Mouse (Mus musculus): Measurements from ENCODE around the gene Umad1.

Gene Umad1

DNA sequence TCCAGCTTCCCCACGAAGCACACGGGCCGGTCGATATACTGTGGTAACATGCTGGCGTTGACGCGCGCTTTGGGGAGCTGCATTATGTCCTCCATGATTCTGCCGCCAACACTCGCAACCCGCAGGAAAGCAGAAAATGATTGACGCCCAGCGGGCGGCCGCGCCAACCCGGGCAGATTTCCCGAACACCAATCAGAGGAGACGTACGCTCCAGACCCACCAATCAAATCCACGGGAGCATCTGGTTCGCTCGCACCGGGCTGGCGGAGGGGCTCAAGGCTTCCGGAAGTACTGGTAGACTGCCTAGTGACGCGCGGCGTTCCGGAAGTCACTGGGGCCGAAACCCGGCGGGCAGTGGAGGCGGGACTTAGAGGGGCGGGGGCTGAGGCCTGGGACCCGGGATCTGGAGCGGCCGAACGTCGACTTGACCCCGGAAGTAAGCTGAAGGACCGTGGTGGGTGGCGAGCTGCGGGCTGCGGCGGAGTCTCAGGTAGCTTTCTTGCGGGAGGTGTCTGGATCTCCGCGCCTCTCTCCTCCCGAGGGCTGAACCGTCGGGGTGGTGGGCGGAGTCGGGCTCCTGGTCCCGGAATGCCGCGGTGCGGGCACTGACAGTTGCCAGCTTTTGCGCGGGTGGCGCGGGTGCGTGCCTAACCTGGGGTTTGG, at the start of gene Umad1, which contains the start of the genes Rpa3 and Gm45062:
TSS of gene Umad1 (plus strand) at position 285 of the 663 bp plus-strand sequence.
TSS of gene Rpa3 (minus strand) at position 170 of the 663 bp plus-strand sequence.
TSS of gene Gm45062 (plus strand) at position 447 of the 663 bp plus-strand sequence.
- DNase-seq (ENCODE audit: low spot score) = peak; percentile 98

DNA sequence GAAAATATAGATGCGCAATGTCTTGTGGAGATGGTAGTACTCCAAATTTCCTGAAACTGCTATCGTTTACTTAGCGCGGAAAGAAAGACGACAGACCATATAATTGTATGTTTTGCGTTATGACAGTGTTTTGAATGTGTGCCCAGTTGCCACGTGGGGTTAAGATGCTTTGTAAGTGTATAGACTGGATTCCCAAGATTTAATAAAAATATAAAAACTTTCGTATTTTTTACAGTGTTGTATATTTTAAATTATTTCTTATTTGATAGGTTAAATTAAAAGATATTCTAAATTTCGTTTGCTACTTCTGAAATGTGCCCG, 49.3 kb upstream of the Umad1 start:
- no peak for DNase-seq (ENCODE audit: low spot score)

DNA sequence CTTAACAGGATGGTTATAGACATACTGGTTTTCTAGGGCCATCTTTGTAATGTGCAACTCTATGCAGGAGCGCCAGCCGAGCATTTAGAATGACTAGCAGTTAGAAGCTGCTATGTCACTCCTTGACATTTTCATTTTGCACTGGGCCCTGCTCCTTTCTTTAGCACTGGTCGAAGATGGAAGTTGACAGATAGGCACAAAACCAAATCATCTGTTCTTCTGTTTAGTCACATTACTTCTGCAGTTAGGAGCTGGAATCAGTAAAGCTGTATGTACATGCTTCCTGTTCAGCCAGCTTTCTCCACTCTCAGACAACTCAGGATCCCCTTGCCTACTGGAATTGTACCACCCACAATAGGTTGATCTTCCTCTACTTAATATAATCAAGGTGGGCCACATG, 48.4 kb upstream of the Umad1 start:
- peak; percentile 8 for DNase-seq (ENCODE audit: low spot score)

DNA sequence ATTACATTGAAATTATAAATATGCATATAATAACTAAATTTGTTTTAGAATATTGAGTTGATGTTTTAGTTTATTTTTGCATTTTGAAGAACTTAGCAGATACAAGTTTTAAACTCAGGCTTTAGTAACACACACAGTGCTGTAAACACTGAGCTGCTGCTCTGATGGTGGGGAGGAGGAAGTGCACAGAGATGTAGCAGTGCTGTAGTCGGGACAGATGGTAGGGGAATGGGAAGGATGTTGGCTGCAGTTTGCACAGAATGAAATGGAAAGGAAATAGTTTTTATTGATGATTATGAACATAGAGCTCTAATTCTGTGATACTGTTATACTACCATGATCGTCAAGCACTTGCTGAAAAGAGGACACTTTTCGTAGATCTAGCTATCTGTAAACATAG, 32.1 kb upstream of the Umad1 start:
- no peak for DNase-seq (ENCODE audit: low spot score)

DNA sequence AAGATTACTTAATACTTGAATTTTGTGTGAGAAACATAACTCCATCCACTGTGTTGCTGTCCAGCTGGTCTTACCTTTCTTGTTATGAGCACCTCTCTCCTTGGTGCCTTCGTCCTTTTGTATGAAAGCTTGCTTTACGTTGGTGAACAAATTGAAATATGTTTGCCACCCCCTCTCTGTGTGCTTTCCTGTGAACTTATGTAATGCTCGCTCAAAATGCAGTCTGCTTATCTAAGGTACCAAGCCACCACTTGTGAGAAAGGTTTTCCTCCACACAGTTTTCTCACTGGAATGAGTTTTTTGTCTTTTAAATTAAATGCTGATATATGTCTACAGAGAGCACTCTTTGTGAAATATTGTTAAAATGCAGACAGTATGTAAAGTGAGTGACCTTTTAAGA, 30.5 kb upstream of the Umad1 start:
- DNase-seq (ENCODE audit: low spot score) = no peak

DNA sequence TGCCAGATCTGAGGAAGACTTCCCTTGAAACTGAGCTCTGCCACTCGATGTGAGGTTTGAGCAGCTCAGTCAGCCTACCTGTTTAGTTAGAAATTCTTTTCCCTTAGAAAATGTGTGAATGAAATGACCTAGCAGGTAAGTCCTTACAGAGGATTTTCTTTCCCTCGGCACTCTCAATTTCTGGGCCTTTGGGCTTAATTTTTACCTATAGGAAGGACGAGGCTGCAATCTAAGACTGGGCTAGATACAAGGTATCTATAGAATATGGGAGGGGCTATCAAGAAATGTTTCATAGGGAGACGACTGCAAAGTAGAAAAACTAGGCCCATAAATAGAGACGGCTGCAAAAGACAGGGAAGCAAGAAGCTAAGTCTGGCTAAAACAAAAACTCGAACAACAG, 772 bp upstream of the Umad1 start:
- DNase-seq (ENCODE audit: low spot score) = no peak

DNA sequence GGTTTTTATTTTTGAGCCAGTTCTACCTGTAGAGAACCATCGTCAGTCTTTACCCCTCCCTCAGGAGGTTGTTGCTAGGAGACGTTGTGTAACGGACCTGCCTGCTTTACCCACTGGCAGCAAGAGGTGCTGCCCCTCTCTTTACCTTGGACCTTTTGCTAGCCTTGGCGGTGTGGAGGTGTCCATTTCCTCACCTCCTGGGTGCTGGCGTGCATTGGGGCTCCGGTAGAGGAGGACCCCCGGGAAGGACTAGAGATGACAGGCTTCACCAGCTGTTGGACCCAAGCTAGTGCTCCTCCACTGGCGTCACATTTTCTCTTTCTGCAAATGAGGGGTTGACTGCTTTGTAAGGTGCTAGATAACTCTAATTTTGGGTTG, 568 bp downstream of the Umad1 start:
- no peak for DNase-seq (ENCODE audit: low spot score)

DNA sequence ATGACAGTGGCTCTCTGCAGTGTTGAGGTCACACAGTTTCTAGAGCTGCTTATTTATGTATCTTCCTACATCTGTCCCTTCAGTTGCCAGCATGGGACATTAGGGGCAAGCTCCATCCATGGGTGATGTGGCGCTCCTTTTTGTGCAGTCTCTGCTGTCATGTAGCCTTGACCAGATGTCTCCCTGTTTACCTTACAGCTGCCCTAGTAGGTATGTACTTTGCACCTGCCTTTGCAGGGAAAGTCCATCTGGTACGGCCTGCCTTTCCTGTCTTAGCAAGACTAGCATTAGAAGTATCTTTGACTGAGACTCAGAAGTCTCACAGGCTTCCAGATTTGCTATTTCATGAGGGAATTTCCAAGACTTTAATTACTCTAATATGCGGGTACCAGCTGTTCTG, 12.0 kb downstream of the Umad1 start:
- no peak for DNase-seq (ENCODE audit: low spot score)

DNA sequence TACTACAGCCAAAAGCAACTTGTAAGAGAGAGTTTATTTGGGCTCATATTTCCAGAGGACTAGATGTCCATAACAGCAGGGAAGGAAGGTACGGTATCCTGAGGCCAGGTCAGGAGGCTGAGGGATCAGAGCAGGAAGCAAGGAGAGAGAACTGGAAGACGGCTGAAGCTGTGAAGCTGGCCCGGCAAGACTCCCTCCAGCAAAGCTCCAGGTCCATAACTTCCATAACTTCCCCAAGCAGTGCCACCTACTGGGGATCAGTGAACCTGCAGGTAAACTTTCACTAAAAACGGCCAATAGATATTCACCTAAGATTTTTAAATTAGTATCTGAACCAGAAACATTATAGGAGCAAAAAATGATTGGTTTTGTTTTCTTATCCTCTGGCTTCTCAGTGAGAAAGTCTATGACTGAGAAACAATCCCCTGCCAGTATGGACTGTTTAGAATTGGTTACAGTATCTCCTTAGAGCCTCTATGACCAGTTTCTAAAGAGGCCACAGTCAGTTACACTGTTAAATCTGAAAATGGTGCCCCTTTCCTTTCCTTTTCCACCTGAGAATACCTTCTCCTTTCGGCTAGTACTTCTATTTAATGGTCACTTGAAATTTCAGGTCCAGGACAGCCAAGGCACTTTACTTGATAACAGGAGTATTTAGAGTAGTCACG, 15.4 kb downstream of the Umad1 start:
- peak; percentile 73 for DNase-seq (ENCODE audit: low spot score)

DNA sequence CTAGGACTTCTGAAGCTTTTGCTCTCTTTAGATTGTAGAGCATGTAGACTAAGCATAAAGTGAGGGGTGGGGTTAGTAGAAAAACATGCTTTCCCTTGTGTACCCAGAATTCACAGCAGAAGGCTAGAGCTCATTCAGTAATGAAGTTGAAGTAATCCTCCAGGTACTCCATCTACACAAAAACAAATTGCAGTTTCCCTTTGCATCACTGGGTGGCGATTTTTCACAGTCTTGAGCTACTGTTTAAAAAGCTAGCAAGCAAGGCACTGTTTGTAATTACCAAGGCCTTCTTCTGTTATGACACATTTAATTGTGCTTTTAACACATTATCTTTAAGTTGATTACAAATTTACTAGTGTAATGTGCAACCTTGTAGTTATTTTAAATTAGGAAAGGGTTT, 16.0 kb downstream of the Umad1 start:
- peak; percentile 68 for DNase-seq (ENCODE audit: low spot score)

DNA sequence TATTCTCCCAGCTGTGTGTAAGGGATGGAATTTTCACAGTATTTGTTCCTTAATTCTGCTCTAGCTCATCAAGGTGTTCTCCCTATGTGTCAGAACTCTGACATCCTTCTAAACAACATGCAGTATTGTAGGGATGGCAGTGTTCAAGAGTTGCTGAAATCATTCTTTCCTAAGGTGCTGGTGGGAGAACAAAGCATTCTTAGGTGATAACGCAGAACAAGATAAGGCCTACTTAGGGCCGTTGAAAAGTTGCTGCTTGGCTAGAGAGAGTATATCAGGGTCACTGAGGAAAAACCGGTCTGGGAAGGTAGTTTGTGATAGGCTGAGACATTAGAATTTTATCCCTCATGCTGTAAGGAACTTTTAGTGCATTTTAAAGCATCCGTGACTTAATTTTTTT, 17.3 kb downstream of the Umad1 start:
- no peak for DNase-seq (ENCODE audit: low spot score)

DNA sequence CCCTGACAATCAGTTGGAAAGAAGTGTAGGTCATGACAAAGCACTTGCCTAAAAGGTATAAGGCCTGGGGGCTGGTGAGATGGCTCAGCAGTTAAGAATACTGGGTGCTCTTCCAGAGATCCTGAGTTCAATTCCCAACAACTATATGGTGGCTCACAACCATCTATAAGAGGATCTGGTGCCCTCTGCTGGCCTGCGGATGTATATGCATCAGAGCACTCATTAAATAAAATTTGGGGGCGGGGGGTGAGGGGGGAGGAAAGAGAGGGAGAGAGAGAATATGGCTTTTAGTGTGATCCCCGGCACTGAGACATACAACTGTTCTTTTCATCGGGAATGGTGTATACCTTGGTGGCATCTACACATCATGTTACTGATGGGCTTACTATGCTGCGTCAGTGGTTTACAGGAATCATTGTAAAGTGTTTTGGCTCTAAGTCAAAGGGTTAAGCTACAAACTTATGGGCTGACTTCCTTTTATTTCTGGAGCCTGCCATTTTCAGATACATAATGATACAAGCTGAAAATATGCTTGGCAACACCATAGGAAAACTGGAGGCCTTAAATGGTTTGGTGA, 19.4 kb downstream of the Umad1 start:
- no peak for DNase-seq (ENCODE audit: low spot score)

DNA sequence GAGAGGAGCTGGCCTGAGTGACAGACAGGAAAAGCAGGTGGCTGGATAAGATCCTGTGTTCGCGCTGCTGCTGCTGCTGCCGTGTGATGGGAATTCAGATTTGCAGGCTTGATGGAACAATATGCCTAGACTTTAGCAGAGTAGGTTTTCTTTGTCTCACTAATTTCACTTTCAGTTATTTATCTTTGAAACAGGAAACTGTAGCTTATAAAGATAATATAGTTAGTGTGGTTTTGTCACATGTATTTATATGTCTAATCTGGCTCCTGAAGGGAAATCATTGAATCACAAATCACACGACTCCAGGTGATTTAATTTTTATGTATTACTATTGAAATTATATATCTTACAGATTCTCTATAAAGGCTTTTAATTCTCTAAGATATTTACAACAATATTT, 24.2 kb downstream of the Umad1 start:
- no peak for DNase-seq (ENCODE audit: low spot score)

DNA sequence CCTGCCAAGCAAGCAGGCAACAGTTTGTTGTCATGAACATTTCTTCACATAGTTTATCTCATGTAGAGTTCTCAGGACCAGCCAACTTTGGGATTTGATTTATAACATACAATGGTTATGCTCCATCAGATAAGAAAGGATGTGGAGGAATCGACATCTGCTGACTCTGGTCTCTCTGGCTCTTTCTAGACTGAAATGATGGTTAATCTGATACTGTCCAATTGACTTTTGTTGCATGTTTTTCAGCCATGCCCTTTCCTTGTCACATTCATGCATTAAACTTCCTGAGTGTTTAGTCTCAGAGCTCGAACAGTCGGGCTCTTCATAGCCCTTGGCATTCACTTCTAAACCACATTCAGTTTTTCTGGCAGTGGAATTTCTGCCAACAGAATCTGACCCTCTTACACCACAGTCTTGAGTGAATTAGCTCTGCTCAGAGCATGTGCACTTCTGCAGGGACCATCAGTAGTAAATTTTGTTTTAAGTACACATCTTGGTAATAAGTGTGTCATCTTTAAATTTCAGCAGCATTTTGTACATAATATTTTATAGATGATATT, 26.4 kb downstream of the Umad1 start:
- DNase-seq (ENCODE audit: low spot score) = no peak

DNA sequence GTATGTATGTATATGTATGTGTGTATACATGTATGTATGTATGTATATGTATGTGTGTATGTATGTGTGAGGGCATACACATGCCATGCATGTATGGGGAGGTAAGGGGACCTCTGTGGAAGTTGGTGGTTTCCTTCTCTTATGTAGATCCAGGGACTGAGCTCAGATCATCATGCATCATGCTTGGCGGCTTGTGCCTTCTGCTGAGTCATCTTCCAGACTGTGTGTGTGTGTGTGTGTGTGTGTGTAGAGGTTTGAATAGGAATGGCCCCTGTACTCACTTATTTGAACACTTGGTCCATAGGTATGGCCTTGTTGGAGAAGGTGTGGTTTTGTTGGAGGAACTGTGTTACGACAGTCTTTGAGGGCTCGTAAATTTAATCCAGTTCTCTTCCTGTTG, 27.1 kb downstream of the Umad1 start:
- no peak for DNase-seq (ENCODE audit: low spot score)

DNA sequence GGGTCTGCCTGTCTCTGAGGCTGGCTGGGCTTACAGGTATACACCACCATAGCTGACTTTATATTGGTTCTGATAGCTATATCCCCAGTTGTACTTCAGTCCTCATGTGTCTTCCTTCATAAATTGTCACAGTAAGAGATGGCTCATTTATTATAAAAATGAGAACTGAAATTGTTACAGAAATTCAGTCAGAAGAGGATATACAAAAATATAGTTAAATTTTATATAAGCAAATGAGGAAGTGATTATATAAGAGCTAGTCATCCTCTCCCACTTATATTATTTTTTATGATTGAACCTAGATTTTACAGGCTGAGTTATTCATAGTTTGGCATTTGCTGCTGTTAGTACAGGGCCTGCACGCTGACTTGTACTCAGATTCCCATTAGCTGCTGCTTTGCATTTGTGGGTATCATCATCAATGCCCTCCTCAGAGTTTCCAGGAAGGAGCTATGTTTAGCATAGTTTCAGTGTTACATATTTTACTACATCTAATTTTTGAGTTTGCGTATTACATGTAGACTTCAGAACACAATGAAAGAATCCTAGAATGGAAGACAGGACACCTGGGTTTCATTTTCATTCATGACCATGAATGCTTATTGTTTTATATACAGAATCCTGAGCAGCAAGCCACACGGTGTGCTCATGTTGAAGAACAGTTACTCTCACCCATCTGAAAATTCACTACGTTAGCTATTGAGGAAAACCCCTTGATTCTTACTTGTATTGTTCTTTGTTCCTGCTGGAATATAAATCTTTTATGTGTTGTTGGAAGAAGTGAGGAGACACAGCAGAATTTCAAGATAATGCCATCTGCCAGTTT, 29.9 kb downstream of the Umad1 start:
- DNase-seq (ENCODE audit: low spot score) = no peak

DNA sequence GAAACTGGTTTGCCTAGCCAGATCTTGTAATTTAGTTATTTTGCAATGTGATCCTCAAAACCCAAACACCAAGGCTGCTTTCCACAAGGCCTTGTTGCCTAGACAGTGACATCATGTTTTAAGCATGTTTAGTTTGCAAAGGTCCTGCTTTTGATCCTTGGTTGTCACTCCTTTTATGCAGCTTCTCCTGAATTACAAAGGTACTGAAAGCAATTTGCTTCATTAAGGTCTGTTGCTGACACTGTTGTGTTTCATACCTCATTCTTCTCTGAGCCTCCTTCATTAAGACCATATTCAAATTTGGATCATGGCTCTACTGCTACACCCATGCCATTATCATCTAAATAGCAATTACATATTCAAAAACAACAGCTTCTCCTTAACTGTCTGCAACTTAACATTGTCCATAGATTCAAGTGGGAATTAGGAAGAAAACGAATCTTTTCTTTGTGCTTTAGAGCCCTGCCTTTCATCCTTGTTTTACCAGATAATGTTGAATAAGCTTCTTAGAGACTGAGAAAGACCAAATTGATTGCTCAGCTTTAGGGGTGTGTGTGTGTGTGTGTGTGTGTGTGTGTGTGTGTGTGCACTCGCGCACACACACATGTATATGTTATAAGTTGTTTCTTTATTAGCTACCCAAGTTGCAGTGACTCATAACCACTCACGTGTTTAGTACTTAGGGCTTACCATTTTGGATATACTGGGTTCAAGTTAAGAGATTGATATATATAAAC, 35.1 kb downstream of the Umad1 start:
- peak; percentile 9 for DNase-seq (ENCODE audit: low spot score)

DNA sequence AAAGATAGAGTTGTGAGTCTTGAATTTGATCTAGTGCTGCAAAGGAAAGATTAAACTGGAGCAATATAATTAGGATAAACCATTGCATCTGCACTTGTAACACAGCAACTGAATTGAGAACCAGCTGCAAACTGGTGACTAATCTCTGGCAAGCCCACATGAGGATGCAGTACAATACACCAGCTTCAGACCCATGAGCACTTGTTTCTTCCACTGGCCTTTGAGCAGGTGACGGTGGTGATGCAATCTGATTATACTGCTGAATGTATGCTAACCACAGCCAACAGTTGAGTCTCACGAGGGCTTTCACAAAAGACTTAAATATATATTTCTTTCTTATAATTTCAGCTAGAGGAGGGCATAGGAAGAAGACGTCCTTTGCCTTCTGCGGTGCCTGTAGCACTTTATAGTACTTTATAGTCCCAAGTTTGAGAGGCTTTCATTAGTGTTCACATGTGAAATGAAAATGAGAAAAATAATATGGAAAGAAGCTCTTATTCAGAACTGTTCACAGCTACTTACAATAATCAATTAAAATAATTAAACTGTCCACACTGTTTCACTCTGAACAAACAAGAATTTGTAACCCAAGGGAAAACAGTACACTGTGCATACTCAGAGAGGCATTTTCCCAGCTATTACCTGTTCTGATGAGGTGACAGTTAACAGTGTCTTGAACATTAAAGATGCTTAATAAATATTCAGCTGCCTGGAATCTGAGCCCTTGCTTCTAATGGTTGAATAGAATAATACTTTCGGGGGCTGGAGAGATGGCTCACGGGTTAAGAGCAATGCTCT, 40.2 kb downstream of the Umad1 start:
- no peak for DNase-seq (ENCODE audit: low spot score)

DNA sequence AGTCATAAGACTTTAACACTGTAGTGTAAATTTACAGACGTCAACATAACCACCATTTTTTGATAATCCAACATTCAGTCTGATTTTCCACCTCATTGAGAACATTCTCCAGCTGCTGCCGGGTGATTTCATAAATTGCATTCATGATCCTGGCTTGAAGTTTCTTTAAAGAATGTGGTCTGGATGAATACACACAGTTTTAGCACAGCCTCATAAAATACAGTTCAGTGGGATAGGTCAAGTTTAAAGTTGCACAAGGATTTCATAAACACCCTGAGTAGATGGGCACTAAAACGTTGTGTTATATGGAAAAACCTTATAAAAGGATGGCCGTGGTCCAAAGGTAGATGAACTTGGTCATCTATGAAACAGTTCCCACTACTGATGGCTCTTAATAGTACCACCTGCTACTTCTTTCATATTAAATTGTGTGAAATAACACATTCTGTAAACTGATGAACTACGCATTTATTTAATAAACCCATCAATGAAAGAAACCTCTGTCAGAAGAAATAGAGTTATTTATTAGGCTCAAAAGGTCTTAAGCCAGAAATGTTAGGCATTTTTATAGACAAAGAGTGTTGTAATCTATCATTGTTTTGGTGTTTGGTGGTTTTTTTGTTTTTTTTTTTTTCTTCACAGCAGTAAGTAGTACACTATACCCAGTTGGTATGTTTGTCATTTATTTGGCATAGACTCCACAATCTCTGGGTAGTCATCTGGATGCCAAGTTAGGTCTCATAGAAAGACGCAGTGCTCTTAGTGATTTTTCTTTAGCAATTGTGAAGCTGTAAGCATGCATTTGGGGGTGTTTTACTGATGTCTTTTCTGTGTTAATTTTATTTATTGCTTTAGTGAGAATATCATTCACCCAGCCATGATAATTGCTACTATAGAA, 49.0 kb downstream of the Umad1 start:
- no peak for DNase-seq (ENCODE audit: low spot score)

DNA sequence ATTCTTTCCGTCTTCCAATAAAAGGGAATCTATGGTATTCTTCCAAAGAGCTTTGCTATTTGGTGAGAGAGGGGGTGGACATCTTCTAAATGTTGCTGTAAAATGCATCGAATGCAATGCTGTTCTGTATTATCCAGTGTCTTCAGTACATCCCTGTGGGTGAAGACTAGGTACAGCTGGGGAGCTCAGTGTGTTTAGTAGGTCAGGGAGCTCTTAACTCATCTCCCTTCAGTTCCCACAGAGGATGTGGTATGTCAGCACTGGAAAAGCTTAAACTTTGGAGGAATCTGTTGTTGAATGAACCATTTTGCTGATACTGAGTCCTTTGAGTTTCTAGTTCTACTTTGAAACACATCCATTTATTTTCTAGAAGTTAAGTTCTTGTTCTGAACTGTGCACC, 53.5 kb downstream of the Umad1 start:
- no peak for DNase-seq (ENCODE audit: low spot score)
